Mouse (Mus musculus) heart, adult 18-20 months (tissue): ENCODE results near the gene Vamp2. TPM values are rescaled to one million over a fixed set of nuclear protein-coding genes. Genes with fewer than 3 reads are reported as not detected.

ENCODE experiments used
- DNase-seq, 2 experiments: peaks; one replicate each; pipeline ENCODE4 v3.0.0; 2021 to 2022; ENCODE audit warnings: mixed read lengths in 1 of 2
- total RNA-seq, 2 experiments: library from RNA; stranded (reverse); gene quantifications; 2 replicates each; pipeline ENCODE4 v1.2.3; 2021

Vamp2 gene
- total RNA-seq, 2 experiments from 2014 or later, result 53.9 to 55.4 TPM

- DNase-seq, result no peak
Observed at GRCm38 (mm10) chr11:69080855-69081222, 7.5 kb upstream of the Vamp2 start.

- DNase-seq, result no peak
Observed at GRCm38 (mm10) chr11:69081613-69082012, 6.7 kb upstream of the Vamp2 start.

DNA sequence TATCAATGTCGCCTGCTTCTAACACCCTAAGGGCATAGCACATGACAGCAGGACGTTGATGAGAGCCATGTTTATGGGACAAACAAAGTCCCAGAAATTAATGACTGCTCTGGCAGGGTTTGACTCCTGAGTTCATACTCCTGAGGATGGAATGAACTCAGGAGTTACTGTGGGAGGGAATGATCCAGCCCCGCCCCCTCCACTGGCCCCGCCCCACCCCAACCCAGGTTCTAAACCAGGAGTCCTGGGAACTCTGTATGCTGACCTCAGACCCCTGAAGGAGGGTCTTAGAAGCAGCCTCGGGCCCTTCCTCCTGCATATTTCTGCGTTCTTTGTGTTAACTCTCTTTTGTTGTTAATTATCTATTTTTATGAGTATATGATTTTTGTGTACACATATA is 2.7 kb upstream of the Vamp2 start:
- no peak for DNase-seq

DNA sequence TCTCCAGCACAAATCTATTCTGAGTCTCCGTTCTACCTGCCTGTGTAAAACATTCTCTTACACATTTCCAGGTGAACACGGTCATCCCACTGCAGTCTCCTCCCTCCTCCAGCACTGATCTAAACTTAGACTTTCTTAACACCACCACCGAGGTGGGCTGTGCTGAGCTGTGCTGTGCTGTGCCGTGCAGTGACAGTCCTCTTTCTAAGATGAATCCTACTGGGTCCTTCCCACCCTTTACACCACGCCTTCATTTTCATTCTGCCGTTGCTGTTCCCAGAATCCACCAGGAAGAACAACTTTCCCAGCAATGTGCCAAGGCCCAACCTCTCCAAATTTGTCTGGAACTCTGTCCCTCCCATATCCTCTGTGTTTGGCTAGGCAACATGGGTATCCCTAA is 1.9 kb upstream of the Vamp2 start:
- peak in 1 of 2 experiments; percentile 28 for DNase-seq

DNA sequence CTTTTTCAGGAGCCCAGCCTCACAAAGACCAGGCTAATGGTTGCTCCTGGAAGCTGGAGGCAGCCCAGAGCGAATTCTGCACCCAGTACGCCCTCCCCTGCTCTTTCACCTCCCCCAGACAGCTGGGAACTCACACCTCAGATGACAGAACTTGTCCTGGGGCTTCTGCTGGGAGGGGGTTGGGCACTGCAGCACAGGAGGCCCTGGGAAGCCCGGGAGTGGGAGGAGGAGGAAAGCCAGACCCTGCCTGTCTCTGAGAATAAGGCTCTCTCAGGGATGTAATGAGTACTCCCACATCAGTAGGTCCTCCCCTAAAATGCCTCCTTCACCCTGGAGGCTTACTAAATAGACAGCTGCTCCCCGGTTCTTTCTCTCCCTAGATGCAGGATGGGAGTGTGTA is 1.2 kb upstream of the Vamp2 start:
- DNase-seq, result peak in 1 of 2 experiments; percentile 27

GRCm38 (mm10) chr11:69087597-69087996 is 693 bp upstream of the Vamp2 start:
- DNase-seq, result peak in 1 of 2 experiments; percentile 19

- no peak for DNase-seq
Observed at GRCm38 (mm10) chr11:69088856-69089615, 746 bp downstream of the Vamp2 start.

- peak in 1 of 2 experiments; percentile 40 for DNase-seq
Observed at GRCm38 (mm10) chr11:69089616-69090290, 1.5 kb downstream of the Vamp2 start.

DNA sequence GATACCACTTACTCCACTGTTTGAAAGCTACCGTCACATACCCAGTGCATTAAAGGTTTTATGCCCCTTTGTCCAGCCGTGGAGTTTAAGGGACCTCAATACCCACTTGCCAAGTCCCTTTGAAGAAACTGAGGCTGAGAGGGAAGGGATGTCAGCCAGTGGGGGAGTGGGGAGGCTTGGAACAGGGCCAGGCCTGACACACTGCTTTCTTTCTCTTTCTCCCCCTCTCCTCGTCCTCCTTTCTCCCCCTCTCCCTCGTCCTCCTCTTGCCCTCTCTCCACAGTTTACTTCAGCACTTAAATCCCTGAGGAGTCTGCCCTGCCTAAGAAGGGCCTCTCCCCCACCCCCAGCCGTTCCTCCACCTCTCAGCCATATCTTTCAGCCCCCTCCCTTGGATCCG is 2.1 kb downstream of the Vamp2 start:
- no peak for DNase-seq

DNA sequence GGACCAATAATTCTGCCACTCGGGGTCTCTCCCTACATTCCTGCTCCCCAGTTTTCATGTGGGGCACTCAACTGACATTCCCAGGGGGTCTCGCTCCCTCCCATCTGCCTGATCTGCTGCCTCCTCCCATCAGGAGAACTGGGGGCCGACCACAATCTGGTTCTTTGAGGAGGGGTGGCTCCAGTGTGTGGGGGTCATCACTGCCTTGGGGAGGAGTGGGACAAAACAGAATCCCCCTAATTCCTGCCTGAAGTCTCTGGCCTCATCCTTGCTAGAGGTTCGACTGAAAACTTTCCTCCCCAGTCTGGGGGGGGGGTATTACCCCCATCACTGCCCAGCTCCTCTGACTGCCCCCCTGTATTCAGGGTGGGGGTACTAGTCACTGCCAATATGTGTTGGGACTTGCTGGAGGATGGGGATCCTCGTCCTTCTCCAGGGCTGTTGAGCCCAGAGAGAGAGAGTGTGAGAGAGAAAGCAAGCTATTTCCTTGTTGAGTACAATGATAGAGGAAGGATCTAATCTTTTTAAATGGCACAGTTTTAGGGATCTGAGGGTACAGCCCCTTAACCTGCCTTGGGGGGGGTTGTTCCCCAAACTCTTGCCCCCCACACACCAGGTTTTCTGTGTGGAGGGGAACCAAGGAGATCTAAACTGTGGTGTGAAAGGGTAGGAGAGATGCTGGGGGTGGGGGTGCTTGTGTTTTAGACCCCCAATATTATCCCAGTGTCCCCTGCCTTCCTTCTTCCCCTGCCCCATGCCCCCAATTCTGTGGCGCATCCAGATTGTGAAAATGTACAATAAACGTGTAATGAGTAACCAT is 3.5 kb downstream of the Vamp2 start:
- DNase-seq, result peak in 1 of 2 experiments; percentile 12

DNA sequence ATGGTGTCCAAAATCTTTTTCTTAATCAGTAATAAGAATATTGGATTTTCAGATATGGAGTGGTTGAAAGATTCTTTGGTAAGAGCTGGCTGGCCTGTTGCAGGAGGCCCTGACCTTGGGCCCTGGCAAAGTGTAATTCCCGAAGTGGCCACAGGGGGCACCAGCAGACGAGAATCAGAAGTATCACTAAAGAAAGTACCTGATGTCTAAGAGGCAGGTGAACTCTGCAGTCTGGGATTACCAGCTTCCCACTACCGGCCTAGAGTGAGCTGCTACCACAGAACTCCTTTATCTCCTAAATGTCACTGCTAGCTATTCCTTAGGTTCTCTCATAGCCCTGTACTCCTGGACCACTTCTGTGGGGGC is 4.1 kb downstream of the Vamp2 start:
- DNase-seq, result peak; percentile 86 to 97

GRCm38 (mm10) chr11:69092871-69093270 is 4.6 kb downstream of the Vamp2 start:
- no peak for DNase-seq

DNA sequence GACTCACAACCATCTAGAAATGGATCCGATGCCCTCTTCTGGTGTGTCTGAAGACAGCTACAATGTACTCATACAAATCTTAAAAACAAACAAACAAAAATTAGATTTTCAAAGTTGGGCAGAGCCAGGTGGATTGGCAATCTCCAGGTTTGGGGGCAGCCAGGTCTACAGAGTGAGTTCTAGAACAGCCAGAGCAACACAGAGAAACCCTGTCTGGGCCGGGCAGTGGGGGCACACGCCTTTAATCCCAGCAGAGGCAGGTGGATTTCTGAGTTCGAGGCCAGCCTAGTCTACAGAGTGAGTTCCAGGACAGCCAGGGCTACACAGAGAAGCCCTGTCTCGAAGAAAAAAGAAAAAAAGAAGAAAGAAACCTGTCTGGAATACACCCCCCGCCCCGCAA is 5.6 kb downstream of the Vamp2 start:
- DNase-seq, result peak in 1 of 2 experiments; percentile 33

DNA sequence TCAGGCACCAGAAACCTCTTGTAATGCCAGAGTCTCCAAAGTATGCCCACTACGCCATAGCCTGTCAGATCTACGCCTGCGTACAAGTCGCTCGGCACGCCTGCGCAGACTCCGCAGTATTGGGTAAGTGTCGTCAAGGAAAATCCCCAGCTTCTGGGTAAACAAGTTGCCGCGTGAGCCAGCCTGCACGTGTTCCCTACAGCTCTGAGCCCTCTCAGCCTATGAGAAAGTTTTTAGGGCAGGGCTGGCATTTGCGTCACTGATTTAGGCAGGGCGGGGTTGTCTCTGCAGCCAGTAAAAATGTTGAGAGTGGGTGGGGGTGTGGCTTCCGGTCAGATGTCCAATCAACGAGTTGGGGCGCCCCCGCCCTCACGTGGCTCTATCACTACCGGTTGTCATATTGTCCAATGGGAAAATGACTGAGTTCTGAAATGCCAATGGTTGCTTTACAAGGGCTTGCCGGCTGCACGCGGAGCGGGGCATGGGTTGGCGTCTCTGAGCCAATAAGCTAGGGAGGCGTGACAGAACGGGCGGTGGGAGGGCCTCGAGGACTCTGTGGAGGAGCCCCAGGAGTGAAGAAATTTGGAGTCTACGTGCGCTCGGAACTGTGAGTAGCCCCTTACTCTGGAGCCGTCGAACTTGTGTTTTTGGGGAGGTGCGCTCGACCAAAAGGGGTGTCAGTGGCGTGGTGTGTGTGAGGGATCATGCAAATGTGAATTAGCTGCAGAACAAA is 6.6 kb downstream of the Vamp2 start, which contains the start of gene Per1:
Per1 (plus strand) TSS at position 521 of the 733 bp plus-strand sequence.
- peak; percentile 99 to 100 for DNase-seq

DNA sequence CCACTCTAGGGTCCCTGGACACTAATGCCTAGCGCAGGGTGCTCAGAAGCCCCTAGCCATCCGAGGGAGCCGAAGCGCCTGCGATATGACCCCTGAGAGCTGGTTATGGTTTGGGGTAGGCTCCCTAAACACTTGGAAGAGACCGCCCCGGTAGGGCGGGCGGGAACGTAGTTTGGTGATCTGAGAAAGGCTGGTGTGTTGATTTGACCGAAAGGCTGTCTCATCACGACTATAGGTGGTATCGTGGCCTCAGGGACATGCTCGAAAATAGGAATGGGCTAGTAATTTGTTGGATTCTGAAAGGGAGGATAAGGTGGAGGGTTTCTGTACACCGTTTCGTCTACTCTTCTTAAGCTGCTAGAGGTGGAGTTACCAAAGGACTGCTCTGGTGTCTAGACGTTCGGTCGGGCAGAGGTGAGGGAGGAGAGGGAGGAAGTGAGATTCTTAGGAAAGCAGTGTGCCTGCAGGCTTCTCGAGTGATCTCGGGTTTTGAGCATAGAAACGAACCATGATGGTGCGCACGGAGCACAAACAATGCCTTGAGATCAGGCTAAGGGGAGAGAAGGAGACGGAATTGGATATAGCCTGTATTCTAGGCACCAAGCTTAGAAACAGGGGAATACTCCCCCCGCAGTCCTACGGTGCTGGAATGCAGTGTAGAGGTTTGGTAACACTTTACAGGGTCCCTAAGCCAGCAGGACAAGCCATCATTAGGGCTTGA is 7.4 kb downstream of the Vamp2 start:
- DNase-seq, result peak; percentile 62 to 81

- no peak for DNase-seq
Observed at GRCm38 (mm10) chr11:69096360-69096986, 8.2 kb downstream of the Vamp2 start.

DNA sequence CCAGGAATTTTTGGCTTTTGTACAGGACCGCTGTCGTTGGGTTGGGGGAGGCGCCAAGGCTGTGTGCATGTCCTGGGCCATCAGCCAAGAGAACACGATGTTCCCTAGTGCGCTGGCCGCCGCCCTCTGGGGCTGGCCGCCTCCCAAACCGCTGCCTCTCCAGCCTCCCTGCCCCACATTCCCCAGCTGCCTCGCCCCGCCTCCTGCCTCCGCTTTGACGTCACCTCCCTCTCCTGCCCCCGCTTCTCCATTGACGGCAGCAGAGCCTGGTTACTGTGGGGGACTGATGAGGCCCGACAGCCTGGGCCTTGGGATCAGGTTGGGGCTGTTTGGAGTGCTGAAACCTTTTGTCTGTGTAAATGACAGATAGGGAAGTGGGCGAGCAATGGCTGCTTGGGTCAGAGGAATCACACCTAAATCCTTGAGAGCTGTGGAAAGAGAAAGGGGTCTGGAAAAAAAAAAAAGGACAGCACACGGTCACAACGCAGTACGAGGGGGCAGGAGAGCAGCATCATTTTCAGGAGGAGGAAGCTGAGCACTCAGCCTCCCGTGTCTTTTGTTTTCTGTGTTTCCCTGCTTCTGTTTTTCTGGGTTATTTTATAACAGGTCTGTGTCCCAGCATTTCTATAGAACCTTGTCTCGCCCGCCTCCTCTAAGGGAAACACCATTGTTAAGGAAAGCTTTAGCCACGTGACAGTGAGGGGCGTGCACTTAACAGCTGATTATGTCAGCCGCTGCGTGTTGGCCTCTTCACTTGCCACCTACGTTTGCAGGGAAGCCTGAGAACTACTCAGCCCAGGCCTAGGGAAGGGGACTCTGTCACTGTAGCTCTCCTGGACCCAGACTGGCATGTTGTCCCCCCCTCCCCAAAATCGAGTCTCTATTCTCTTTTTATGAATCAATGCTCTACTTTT is 9.0 kb downstream of the Vamp2 start:
- DNase-seq, result peak; percentile 100

- DNase-seq, result no peak
Observed at GRCm38 (mm10) chr11:69098039-69098761, 9.9 kb downstream of the Vamp2 start.

DNA sequence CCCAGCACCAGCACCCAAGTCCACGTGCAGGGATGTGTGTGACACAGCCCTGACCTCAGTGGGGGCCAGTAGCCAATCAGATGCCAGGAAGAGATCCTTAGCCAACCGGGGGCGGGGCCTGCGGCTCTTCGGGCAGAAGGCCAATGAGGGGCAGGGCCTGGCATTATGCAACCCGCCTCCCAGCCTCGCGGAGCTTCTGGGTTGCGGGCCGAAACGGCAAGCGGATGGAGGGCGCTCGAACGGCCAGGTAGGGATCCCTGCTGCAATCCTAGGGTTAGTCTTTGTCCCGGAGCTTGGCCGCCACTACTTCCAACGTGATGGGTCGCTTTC is 10.4 kb downstream of the Vamp2 start:
- DNase-seq, result peak; percentile 99
